Comparison of ENCODE assay signal across 8 mouse cellular contexts in genomic region chr4:135353066-135353793, GRCm38 (mm10). TPM values are rescaled to one million over a fixed set of nuclear protein-coding genes. Genes with fewer than 3 reads are reported as not detected.
DNase-seq lines count a peak whose midpoint lies in the region; ATAC-seq and TF ChIP-seq lines count a peak whose summit lies in the region.

Srrm1 (minus strand) TSS chr4:135353321.

- TF ChIP-seq POLR2A in bone marrow, adult 2 months (IDR thresholded peaks at IDR 0.05; ENCODE audit: borderline replicate concordance, control insufficient read depth, low read depth, low read length): peak; percentile 97; the same call in 1 of the 2 replicates
- TF ChIP-seq POLR2A in limb, embryonic 14.5 days (IDR thresholded peaks at IDR 0.05; ENCODE audit: borderline replicate concordance, extremely low read depth, insufficient read depth, insufficient read length): peak; percentile 81; the same call in 1 of the 2 replicates

- H3K4me1 ChIP-seq in bone marrow, adult 2 months (ENCODE audit: control insufficient read depth, insufficient read depth, low read length): peaks cover 2% of the 10 kb centered on the region; the same call in 1 of the 2 replicates
- H3K4me1 ChIP-seq in embryonic facial prominence, embryonic 15.5 days: peaks cover 21% of the 10 kb centered on the region
- H3K4me1 ChIP-seq in limb, embryonic 14.5 days (ENCODE audit: control insufficient read depth, insufficient read depth, low read length): peaks cover 17% of the 10 kb centered on the region
- peaks cover 9% of the 10 kb centered on the region; the same call in 1 of the 2 replicates for H3K4me1 ChIP-seq in midbrain, postnatal 0 days (ENCODE audit: insufficient read depth, low read length)

- peak within 1 kb of the TSS; percentile 93 for H3K27ac ChIP-seq in bone marrow, adult 2 months (ENCODE audit: control insufficient read depth, insufficient read depth, low read depth, low read length, poor library complexity)
- peak within 1 kb of the TSS; percentile 99 for H3K27ac ChIP-seq in embryonic facial prominence, embryonic 15.5 days (replicated peaks)
- H3K27ac ChIP-seq in limb, embryonic 14.5 days (replicated peaks; ENCODE audit: low read depth, low read length): peak within 1 kb of the TSS; percentile 95
- H3K27ac ChIP-seq in midbrain, postnatal 0 days (ENCODE audit: low read depth, low read length): peak within 1 kb of the TSS; percentile 93

- no peak for TF ChIP-seq CTCF in bone marrow, adult 2 months (IDR thresholded peaks at IDR 0.05; ENCODE audit: control insufficient read depth, insufficient read depth, low read length)
- TF ChIP-seq CTCF in midbrain, postnatal 0 days (IDR thresholded peaks at IDR 0.05): no peak

- ATAC-seq in embryonic facial prominence, embryonic 15.5 days (ENCODE audit: insufficient number of reproducible peaks, low FRiP score, low TSS enrichment, low read depth): peak; percentile 94
- ATAC-seq in limb, embryonic 14.5 days (ENCODE audit: low FRiP score, low read depth): peak; percentile 92
- peak; percentile 94 for ATAC-seq in midbrain, postnatal 0 days (ENCODE audit: low FRiP score)

- peaks cover 7% of the 10 kb centered on the region; the same call in 1 of the 2 replicates for H3K36me3 ChIP-seq in embryonic facial prominence, embryonic 15.5 days
- peaks cover 15% of the 10 kb centered on the region for H3K36me3 ChIP-seq in limb, embryonic 14.5 days (ENCODE audit: control insufficient read depth, insufficient read depth, low read length)
- H3K36me3 ChIP-seq in midbrain, postnatal 0 days (ENCODE audit: insufficient read depth, low read length): no peaks in the 10 kb centered on the region

- WGBS in bone marrow, adult 2 months: under 1% methylated on average over 69 of the region's 69 CpGs
- WGBS in embryonic facial prominence, embryonic 15.5 days: under 1% methylated on average over 67 of the region's 69 CpGs
- WGBS in limb, embryonic 14.5 days: 0% methylated on average over 54 of the region's 69 CpGs
- WGBS in midbrain, postnatal 0 days: under 1% methylated on average over 63 of the region's 69 CpGs

- H3K27me3 ChIP-seq in embryonic facial prominence, embryonic 15.5 days: no peaks in the 10 kb centered on the region
- H3K27me3 ChIP-seq in limb, embryonic 14.5 days (ENCODE audit: control insufficient read depth, insufficient read depth, low read length): no peaks in the 10 kb centered on the region
- H3K27me3 ChIP-seq in midbrain, postnatal 0 days (ENCODE audit: insufficient read depth, low read length): no peaks in the 10 kb centered on the region

- H3K9ac ChIP-seq in embryonic facial prominence, embryonic 15.5 days: peak within 1 kb of the TSS; percentile 94
- H3K9ac ChIP-seq in limb, embryonic 14.5 days (ENCODE audit: low read depth, low read length, severe bottlenecking): peak within 1 kb of the TSS; percentile 98
- H3K9ac ChIP-seq in midbrain, postnatal 0 days (replicated peaks; ENCODE audit: low read length, poor library complexity, severe bottlenecking): peak within 1 kb of the TSS; percentile 98

- H3K4me2 ChIP-seq in embryonic facial prominence, embryonic 15.5 days (replicated peaks): peak within 1 kb of the TSS; percentile 77
- peak within 1 kb of the TSS; percentile 79 for H3K4me2 ChIP-seq in limb, embryonic 14.5 days (replicated peaks; ENCODE audit: low read depth, low read length, severe bottlenecking)
- peak within 1 kb of the TSS; percentile 83 for H3K4me2 ChIP-seq in midbrain, postnatal 0 days (ENCODE audit: low read depth, low read length, poor library complexity, severe bottlenecking)

- no peaks in the 10 kb centered on the region for H3K9me3 ChIP-seq in embryonic facial prominence, embryonic 15.5 days (replicated peaks)
- no peaks in the 10 kb centered on the region for H3K9me3 ChIP-seq in limb, embryonic 14.5 days (ENCODE audit: control insufficient read depth, low read length)
- no peaks in the 10 kb centered on the region for H3K9me3 ChIP-seq in midbrain, postnatal 0 days (ENCODE audit: low read length)

- DNase-seq in 416B (ENCODE audit: low read depth): peak; percentile 99
- peak; percentile 98 for DNase-seq in heart, adult 8-10 months (ENCODE audit: low spot score)
- peak; percentile 98 for DNase-seq in kidney, adult 9 months
- DNase-seq in limb, embryonic 14.5 days (ENCODE audit: low spot score): peak; percentile 98
- peak; percentile 99 for DNase-seq in midbrain, postnatal 0 days (ENCODE audit: low spot score)
- peak; percentile 98 to 99 for DNase-seq in spleen, postnatal 14 days (ENCODE audit: low spot score in 2 of 2)

- H3K4me3 ChIP-seq in bone marrow, adult 2 months (replicated peaks; ENCODE audit: control insufficient read depth, low read depth, low read length): peak within 1 kb of the TSS; percentile 86
- peak within 1 kb of the TSS; percentile 98 for H3K4me3 ChIP-seq in embryonic facial prominence, embryonic 15.5 days (replicated peaks)
- peak within 1 kb of the TSS; percentile 94 for H3K4me3 ChIP-seq in limb, embryonic 14.5 days (replicated peaks; ENCODE audit: low read length)
- H3K4me3 ChIP-seq in midbrain, postnatal 0 days (ENCODE audit: low read depth, low read length): peak within 1 kb of the TSS; percentile 98

RNA-seq across cellular contexts. Expression of gene Srrm1, which starts in this region (rescaled TPM):
- polyA plus RNA-seq in bone marrow, adult 2 months (2011; ENCODE audit: insufficient read depth, insufficient read length, low replicate concordance, missing spikeins): 99.5 and 141 TPM in 2 replicates
- 202 and 213 TPM in 2 replicates for polyA plus RNA-seq in embryonic facial prominence, embryonic 15.5 days (2015; fragmentation: Nextera tagmentation; extraction: Ambion mirVana)
- total RNA-seq in heart, adult 8-10 months (2022): 10 to 100 TPM; 47.4 to 70.9 (median 55.8) TPM
- 158 and 197 TPM in 2 replicates for polyA plus RNA-seq in limb, embryonic 14.5 days (2012; rRNA removed)
- polyA plus RNA-seq in limb, embryonic 14.5 days (2014; fragmentation: Nextera tagmentation; extraction: Ambion mirVana): 176 and 202 TPM in 2 replicates
- total RNA-seq in midbrain, postnatal 0 days (2014; rRNA removed): 40.1 and 48.3 TPM in 2 replicates
- polyA plus RNA-seq in midbrain, postnatal 0 days (2015; fragmentation: Nextera tagmentation; extraction: Ambion mirVana): 142 and 173 TPM in 2 replicates

Comparison
In these comparisons a context has a peak if more than half of its experiments do, and no peak if none do; other contexts are left out.
1. Peak in every context shown above with its lines: DNase-seq, ATAC-seq, H3K4me3 ChIP-seq and H3K27ac ChIP-seq.